Mouse (Mus musculus): ENCODE measurements around the gene Itpr2.

GRCm38 (mm10) chr6:146083056-146083961 is 418.7 kb downstream of the Itpr2 start:
- TF ChIP-seq CTCF (IDR thresholded peaks at IDR 0.05; ENCODE audit: low read depth, low read length) (no peak), EP300 (IDR thresholded peaks at IDR 0.05; ENCODE audit: insufficient read depth, low read depth, low read length) (no peak)
